Mouse (Mus musculus) cerebellum, adult 11-12 months (tissue): ENCODE data around the gene Gtf2h1.

Experiments
- DNase-seq: peaks from one replicate; pipeline ENCODE4 v3.0.0; 2022

The Gtf2h1 gene

DNA sequence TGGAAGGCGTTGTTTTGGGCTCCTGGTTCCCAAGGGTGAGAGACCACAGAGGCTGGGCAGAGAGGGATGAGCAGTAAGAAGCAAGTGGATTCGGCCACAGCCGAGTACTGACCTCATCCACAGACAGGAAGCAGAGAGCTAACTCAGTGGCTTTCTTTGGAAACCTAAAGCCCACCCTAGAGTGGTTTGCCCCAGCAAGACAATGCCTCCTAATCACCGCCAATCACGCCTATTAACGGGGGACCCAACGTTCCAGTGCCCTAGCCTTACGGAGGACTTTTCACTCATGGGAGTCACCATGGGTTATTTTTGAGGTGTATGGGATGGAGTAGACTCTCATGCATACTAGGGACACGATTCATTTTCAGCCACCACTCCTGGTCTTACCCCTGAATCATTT lies 57.5 kb downstream of the Gtf2h1 start:
- no peak for DNase-seq

DNA sequence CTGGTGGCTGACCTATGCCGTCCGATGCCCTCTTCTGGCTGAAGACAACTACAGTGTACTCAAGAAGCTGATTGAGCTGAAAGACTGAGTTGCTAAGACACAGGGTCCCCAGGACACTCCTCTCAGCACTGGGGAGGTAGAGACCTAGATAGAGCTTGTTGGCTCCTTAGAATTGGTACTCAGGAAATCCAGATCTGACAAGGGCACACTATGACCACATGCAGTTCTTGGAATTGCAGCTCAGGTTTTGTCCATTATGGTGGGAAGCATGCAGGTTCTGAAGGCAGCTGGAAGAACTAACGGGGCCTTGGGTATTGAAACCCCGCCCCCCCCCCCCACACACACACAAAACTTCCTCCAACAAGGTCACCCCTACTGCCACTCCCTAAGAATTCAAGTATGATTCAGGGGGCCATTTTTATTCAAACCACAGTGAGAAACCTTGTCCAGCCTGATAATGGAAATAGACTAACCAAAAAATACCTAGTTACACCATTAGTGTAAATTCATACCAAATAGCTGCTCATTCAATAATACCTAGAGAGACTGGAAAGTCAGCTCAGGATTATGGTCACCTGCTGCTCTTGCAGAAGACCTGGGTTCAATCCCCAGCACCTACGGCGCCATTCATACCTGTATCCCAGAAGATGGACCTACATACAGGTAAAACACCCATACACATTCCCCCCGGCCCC lies 60.1 kb downstream of the Gtf2h1 start:
- no peak for DNase-seq

DNA sequence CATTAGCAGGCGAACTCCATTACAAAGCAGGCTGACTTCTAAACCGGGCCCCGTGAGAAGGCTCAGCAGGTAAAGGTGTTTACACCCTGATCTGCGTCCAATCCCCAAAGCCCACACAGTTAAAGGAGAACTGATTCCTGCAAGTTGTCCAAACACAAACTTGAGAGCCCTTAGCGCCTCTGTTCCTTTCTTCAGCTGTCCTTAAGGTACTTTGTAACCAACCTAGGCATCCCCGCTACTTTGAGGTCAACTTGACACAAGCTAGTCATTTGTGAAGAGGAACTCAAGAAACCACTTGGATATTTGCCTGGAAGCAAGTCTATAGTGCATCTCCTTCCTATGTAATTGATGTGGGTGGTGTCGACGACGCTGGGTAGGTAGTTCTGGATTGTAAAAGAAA lies 61.5 kb downstream of the Gtf2h1 start:
- no peak for DNase-seq

DNA sequence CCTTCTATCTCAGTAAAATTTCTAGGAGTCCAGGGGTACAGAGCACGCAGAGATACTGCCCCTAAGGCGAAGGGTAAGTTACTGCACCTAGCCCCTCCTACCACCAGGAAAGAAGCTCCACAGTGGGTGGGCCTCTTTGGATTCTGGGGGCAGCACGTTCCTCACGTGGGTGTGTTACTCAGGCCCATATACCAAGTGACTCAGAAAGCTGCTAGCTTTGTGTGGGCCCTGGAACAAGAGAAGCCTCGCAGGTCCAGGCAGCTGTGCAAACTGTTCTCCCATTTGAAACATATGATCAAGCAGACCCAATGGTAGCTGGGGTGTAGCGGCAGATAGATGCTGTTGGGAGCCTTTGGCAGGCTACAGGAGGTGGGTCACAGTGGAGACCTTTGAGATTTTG lies 63.1 kb downstream of the Gtf2h1 start:
- DNase-seq: no peak

DNA sequence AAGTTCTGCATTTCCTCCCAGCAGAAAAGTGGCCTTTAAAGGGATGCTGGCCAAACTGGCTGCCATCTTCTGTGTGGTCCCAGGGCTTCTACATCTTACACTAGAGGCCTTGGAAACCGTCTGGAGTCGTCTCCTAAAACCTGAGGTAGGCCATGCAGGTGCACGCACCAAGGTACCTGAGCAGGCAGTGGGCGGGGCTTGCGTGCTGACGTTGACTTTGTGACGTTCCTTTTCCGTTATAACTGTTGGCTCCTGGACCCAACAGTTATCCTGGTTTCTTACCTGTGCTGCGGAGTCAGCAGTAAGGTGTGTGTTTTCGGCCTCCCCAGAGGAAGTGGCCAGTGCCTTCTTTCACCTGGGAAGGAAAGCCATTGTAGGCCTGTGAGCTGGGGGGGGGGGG lies 65.1 kb downstream of the Gtf2h1 start, which contains the start of gene Ldhc:
TSS of gene Ldhc (plus strand) at position 208 of the 400 bp plus-strand sequence.
- no peak for DNase-seq

DNA sequence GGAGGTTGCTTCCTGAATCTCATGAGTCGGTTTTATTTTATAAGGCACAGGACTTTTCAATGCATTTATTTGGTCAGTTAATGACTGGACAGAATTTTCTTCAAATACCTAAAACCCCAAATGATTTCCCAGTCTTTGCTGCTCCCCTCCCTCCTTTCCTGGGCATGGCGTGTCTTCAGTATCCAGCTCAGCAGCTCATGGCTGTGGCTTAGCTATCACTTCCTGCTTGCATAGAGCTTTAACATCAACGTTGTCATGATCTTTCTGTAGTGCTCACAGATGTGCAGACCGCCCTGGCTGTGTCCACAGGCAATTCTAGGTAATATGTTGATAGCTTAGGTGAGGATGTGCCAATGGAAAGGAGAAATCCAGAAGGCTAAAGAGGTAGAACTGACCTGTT lies 76.1 kb downstream of the Gtf2h1 start:
- DNase-seq: no peak
